Mouse (Mus musculus): ENCODE measurements at regions not wholly inside any gene's neighbourhood (a gene's known extent, or its start where the extent isn't known, plus 50 kb on each side); places are given as distances from the start of the nearest gene placed in this dataset.

- TF ChIP-seq CTCF (conservative IDR thresholded peaks at IDR 0.05; ENCODE audit: low read length) (no peak), NANOG (IDR thresholded peaks at IDR 0.05; ENCODE audit: borderline replicate concordance, low read length) (no peak)
These were observed 105.1 kb downstream of the Bcl2l11 start for GRCm38 (mm10) chr2:128230921-128231320.

Data from E14TG2a.4 (cell line).